Mouse (Mus musculus): ENCODE measurements around the gene Btbd11. TPM values are rescaled to one million over a fixed set of nuclear protein-coding genes. Genes with fewer than 3 reads are reported as not detected.

Btbd11 gene
- polyA plus RNA-seq, 1 experiment from 2014 or later, result 20.3 TPM

Other genes starting within 250 kb of the Btbd11 start
- gene Cry1, start 201.8 kb upstream of the Btbd11 start, polyA plus RNA-seq (2015; fragmentation: Nextera tagmentation; extraction: Ambion mirVana), result 41.8 and 43.5 TPM in 2 replicates

All from midbrain, embryonic 16.5 days (tissue).